Mouse (Mus musculus): Measurements from ENCODE around the gene Aldh8a1. TPM values are rescaled to one million over a fixed set of nuclear protein-coding genes. Genes with fewer than 3 reads are reported as not detected.
"Not testable (repeated sequence)": the region's sequence is repeated elsewhere in the genome, so short reads cannot be mapped to it uniquely, and the experiment has no call there.

The Aldh8a1 gene
- polyA plus RNA-seq, 1 experiment from 2014 or later, result 0.09 TPM

GRCm38 (mm10) chr10:21389075-21389474 lies 12.0 kb downstream of the Aldh8a1 start:
- no peaks in the 10 kb centered on the region for H3K27me3 ChIP-seq (ENCODE audit: control insufficient read depth, insufficient read depth, low read depth, low read length)
- no peaks in the 10 kb centered on the region for H3K4me1 ChIP-seq (replicated peaks; ENCODE audit: control insufficient read depth, insufficient read depth, low read length)
- H3K9ac ChIP-seq (ENCODE audit: low read length), result no peak overlapping the region
- H3K27ac ChIP-seq (ENCODE audit: low read length), result no peak overlapping the region
- no peak for ATAC-seq (ENCODE audit: low read depth)
- H3K9me3 ChIP-seq (ENCODE audit: control insufficient read depth, low read length), result no peaks in the 10 kb centered on the region
- WGBS, result 75% methylated on average over 11 of the region's 11 CpGs
- H3K4me3 ChIP-seq (ENCODE audit: low read length), result no peak overlapping the region
- no peak overlapping the region for H3K4me2 ChIP-seq (ENCODE audit: low read depth, low read length)
- H3K36me3 ChIP-seq (ENCODE audit: control insufficient read depth, insufficient read depth, low read length), result no peaks in the 10 kb centered on the region

- WGBS, result 83% methylated on average over 4 of the region's 4 CpGs
- H3K27ac ChIP-seq (ENCODE audit: low read length), result no peak overlapping the region
- no peak for ATAC-seq (ENCODE audit: low read depth)
These were observed 13.3 kb downstream of the Aldh8a1 start for GRCm38 (mm10) chr10:21390440-21390839.

GRCm38 (mm10) chr10:21391286-21391685 lies 14.2 kb downstream of the Aldh8a1 start:
- Histone ChIP-seq H3K27me3 (ENCODE audit: control insufficient read depth, insufficient read depth, low read depth, low read length) (no peaks in the 10 kb centered on the region), H3K9ac (ENCODE audit: low read length) (no peak overlapping the region), H3K4me2 (ENCODE audit: low read depth, low read length) (no peak overlapping the region), H3K36me3 (ENCODE audit: control insufficient read depth, insufficient read depth, low read length) (no peaks in the 10 kb centered on the region), H3K4me3 (ENCODE audit: low read length) (no peak overlapping the region), H3K27ac (ENCODE audit: low read length) (no peak overlapping the region), H3K9me3 (ENCODE audit: control insufficient read depth, low read length) (no peaks in the 10 kb centered on the region), H3K4me1 (replicated peaks; ENCODE audit: control insufficient read depth, insufficient read depth, low read length) (no peaks in the 10 kb centered on the region)
- ATAC-seq (ENCODE audit: low read depth), result no peak
- WGBS, result 60% methylated on average over 4 of the region's 4 CpGs

More at GRCm38 (mm10) chr10:21390440-21390839, 13.3 kb downstream of the Aldh8a1 start:
- Histone ChIP-seq H3K4me1 (replicated peaks; ENCODE audit: control insufficient read depth, insufficient read depth, low read length) (no peaks in the 10 kb centered on the region), H3K4me3 (ENCODE audit: low read length) (no peak overlapping the region), H3K27me3 (ENCODE audit: control insufficient read depth, insufficient read depth, low read depth, low read length) (no peaks in the 10 kb centered on the region), H3K9me3 (ENCODE audit: control insufficient read depth, low read length) (no peaks in the 10 kb centered on the region), H3K9ac (ENCODE audit: low read length) (no peak overlapping the region), H3K4me2 (ENCODE audit: low read depth, low read length) (no peak overlapping the region), H3K36me3 (ENCODE audit: control insufficient read depth, insufficient read depth, low read length) (no peaks in the 10 kb centered on the region)

GRCm38 (mm10) chr10:21393390-21393789 lies 16.3 kb downstream of the Aldh8a1 start:
- Histone ChIP-seq H3K4me2 (ENCODE audit: low read depth, low read length) (no peak overlapping the region), H3K4me3 (ENCODE audit: low read length) (no peak overlapping the region), H3K9ac (ENCODE audit: low read length) (no peak overlapping the region), H3K27me3 (ENCODE audit: control insufficient read depth, insufficient read depth, low read depth, low read length) (no peaks in the 10 kb centered on the region), H3K36me3 (ENCODE audit: control insufficient read depth, insufficient read depth, low read length) (no peaks in the 10 kb centered on the region), H3K27ac (ENCODE audit: low read length) (no peak overlapping the region), H3K9me3 (ENCODE audit: control insufficient read depth, low read length) (no peaks in the 10 kb centered on the region), H3K4me1 (replicated peaks; ENCODE audit: control insufficient read depth, insufficient read depth, low read length) (no peaks in the 10 kb centered on the region)
- no peak for ATAC-seq (ENCODE audit: low read depth)
- 93% methylated on average over 2 of the region's 2 CpGs for WGBS

GRCm38 (mm10) chr10:21395426-21396139 lies 18.5 kb downstream of the Aldh8a1 start:
- WGBS, result 76% methylated on average over 14 of the region's 14 CpGs
- ATAC-seq (ENCODE audit: low read depth), result no peak
- Histone ChIP-seq H3K36me3 (ENCODE audit: control insufficient read depth, insufficient read depth, low read length) (no peaks in the 10 kb centered on the region), H3K4me3 (ENCODE audit: low read length) (no peak overlapping the region), H3K4me2 (ENCODE audit: low read depth, low read length) (no peak overlapping the region), H3K27ac (ENCODE audit: low read length) (no peak overlapping the region), H3K9ac (ENCODE audit: low read length) (no peak overlapping the region), H3K9me3 (ENCODE audit: control insufficient read depth, low read length) (no peaks in the 10 kb centered on the region), H3K27me3 (ENCODE audit: control insufficient read depth, insufficient read depth, low read depth, low read length) (no peaks in the 10 kb centered on the region), H3K4me1 (replicated peaks; ENCODE audit: control insufficient read depth, insufficient read depth, low read length) (no peaks in the 10 kb centered on the region)

- H3K9me3 ChIP-seq (ENCODE audit: control insufficient read depth, low read length); H3K4me1 ChIP-seq (replicated peaks; ENCODE audit: control insufficient read depth, insufficient read depth, low read length); H3K27me3 ChIP-seq (ENCODE audit: control insufficient read depth, insufficient read depth, low read depth, low read length); H3K27ac ChIP-seq (ENCODE audit: low read length); ATAC-seq (ENCODE audit: low read depth); H3K36me3 ChIP-seq (ENCODE audit: control insufficient read depth, insufficient read depth, low read length); H3K4me3 ChIP-seq (ENCODE audit: low read length); H3K9ac ChIP-seq (ENCODE audit: low read length); H3K4me2 ChIP-seq (ENCODE audit: low read depth, low read length): not testable (repeated sequence)
- WGBS, result 60% methylated on average over 6 of the region's 6 CpGs
These were observed 21.9 kb downstream of the Aldh8a1 start for GRCm38 (mm10) chr10:21398873-21399425.

- H3K4me2 ChIP-seq (ENCODE audit: low read depth, low read length), result no peak overlapping the region
- H3K4me3 ChIP-seq (ENCODE audit: low read length), result no peak overlapping the region
- no peaks in the 10 kb centered on the region for H3K27me3 ChIP-seq (ENCODE audit: control insufficient read depth, insufficient read depth, low read depth, low read length)
- no peak for ATAC-seq (ENCODE audit: low read depth)
- no peaks in the 10 kb centered on the region for H3K9me3 ChIP-seq (ENCODE audit: control insufficient read depth, low read length)
- H3K4me1 ChIP-seq (replicated peaks; ENCODE audit: control insufficient read depth, insufficient read depth, low read length), result no peaks in the 10 kb centered on the region
- no peak overlapping the region for H3K9ac ChIP-seq (ENCODE audit: low read length)
- H3K36me3 ChIP-seq (ENCODE audit: control insufficient read depth, insufficient read depth, low read length), result no peaks in the 10 kb centered on the region
- H3K27ac ChIP-seq (ENCODE audit: low read length), result no peak overlapping the region
- 47% methylated on average over 8 of the region's 8 CpGs for WGBS
These were observed 22.5 kb downstream of the Aldh8a1 start for GRCm38 (mm10) chr10:21399622-21400021.

GRCm38 (mm10) chr10:21400031-21400430 lies 22.9 kb downstream of the Aldh8a1 start:
- Histone ChIP-seq H3K9me3 (ENCODE audit: control insufficient read depth, low read length) (no peaks in the 10 kb centered on the region), H3K9ac (ENCODE audit: low read length) (no peak overlapping the region), H3K4me1 (replicated peaks; ENCODE audit: control insufficient read depth, insufficient read depth, low read length) (no peaks in the 10 kb centered on the region), H3K27ac (ENCODE audit: low read length) (no peak overlapping the region), H3K27me3 (ENCODE audit: control insufficient read depth, insufficient read depth, low read depth, low read length) (no peaks in the 10 kb centered on the region), H3K4me2 (ENCODE audit: low read depth, low read length) (no peak overlapping the region), H3K4me3 (ENCODE audit: low read length) (no peak overlapping the region), H3K36me3 (ENCODE audit: control insufficient read depth, insufficient read depth, low read length) (no peaks in the 10 kb centered on the region)
- ATAC-seq (ENCODE audit: low read depth), result no peak
- 40% methylated on average over 7 of the region's 7 CpGs for WGBS

- Histone ChIP-seq H3K36me3 (ENCODE audit: control insufficient read depth, insufficient read depth, low read length) (no peaks in the 10 kb centered on the region), H3K9ac (ENCODE audit: low read length) (no peak overlapping the region), H3K4me2 (ENCODE audit: low read depth, low read length) (no peak overlapping the region), H3K27ac (ENCODE audit: low read length) (no peak overlapping the region), H3K4me3 (ENCODE audit: low read length) (no peak overlapping the region), H3K4me1 (replicated peaks; ENCODE audit: control insufficient read depth, insufficient read depth, low read length) (no peaks in the 10 kb centered on the region), H3K9me3 (ENCODE audit: control insufficient read depth, low read length) (no peaks in the 10 kb centered on the region), H3K27me3 (ENCODE audit: control insufficient read depth, insufficient read depth, low read depth, low read length) (no peaks in the 10 kb centered on the region)
- no peak for ATAC-seq (ENCODE audit: low read depth)
- WGBS, result 59% methylated on average over 2 of the region's 2 CpGs
These were observed 23.4 kb downstream of the Aldh8a1 start for GRCm38 (mm10) chr10:21400453-21400852.
